Mouse (Mus musculus): ENCODE data around the gene Ank.

GRCm38 (mm10) chr15:27441053-27441452 is 25.4 kb upstream of the Ank start:
- TF ChIP-seq CTCF (conservative IDR thresholded peaks at IDR 0.05; ENCODE audit: low read length) (no peak), POU5F1 (IDR thresholded peaks at IDR 0.05; ENCODE audit: borderline replicate concordance, low read length) (no peak)

All from E14TG2a.4 (cell line).